Mouse (Mus musculus) kidney, postnatal 4 days (tissue): ENCODE data around the gene Pes1.

Experiments used
- DNase-seq, 2 experiments: peaks; one replicate each; pipeline ENCODE4 v3.0.0; 2021; ENCODE audit warnings: mixed read lengths in 2 of 2

Gene Pes1

GRCm38 (mm10) chr11:3964416-3965172 lies 819 bp downstream of the Pes1 start:
- DNase-seq: no peak

- peak in 1 of 2 experiments; percentile 40 for DNase-seq
These were observed 6.1 kb downstream of the Pes1 start for GRCm38 (mm10) chr11:3969837-3970236.

- DNase-seq: no peak
These were observed 6.6 kb downstream of the Pes1 start for GRCm38 (mm10) chr11:3970361-3970760.

GRCm38 (mm10) chr11:3973081-3973480 lies 9.3 kb downstream of the Pes1 start:
- no peak for DNase-seq

GRCm38 (mm10) chr11:3974311-3974710 lies 10.5 kb downstream of the Pes1 start:
- no peak for DNase-seq

- no peak for DNase-seq
These were observed 12.9 kb downstream of the Pes1 start, which contains the start of gene 4930556J24Rik for GRCm38 (mm10) chr11:3976678-3977077. TSS of gene 4930556J24Rik (minus strand) at chr11:3976778.

- DNase-seq: no peak
These were observed 14.6 kb downstream of the Pes1 start for GRCm38 (mm10) chr11:3978421-3978820.

- DNase-seq: no peak
These were observed 17.8 kb downstream of the Pes1 start for GRCm38 (mm10) chr11:3981536-3981935.

- DNase-seq: peak in 1 of 2 experiments; percentile 44
These were observed 18.8 kb downstream of the Pes1 start for GRCm38 (mm10) chr11:3982275-3983209.

GRCm38 (mm10) chr11:3983291-3983862 lies 19.6 kb downstream of the Pes1 start, which contains the start of gene Gal3st1:
TSS of gene Gal3st1 (plus strand) at chr11:3983636.
- DNase-seq: peak; percentile 45 to 72

- peak; percentile 36 to 63 for DNase-seq
These were observed 20.3 kb downstream of the Pes1 start for GRCm38 (mm10) chr11:3983863-3984745.

GRCm38 (mm10) chr11:3989748-3990147 lies 26.0 kb downstream of the Pes1 start:
- DNase-seq: peak in 1 of 2 experiments; percentile 28

- DNase-seq: no peak
These were observed 29.4 kb downstream of the Pes1 start for GRCm38 (mm10) chr11:3993132-3993531.

GRCm38 (mm10) chr11:3993914-3994313 lies 30.1 kb downstream of the Pes1 start:
- DNase-seq: no peak

- DNase-seq: no peak
These were observed 31.7 kb downstream of the Pes1 start for GRCm38 (mm10) chr11:3995511-3995910.

- DNase-seq: no peak
These were observed 33.1 kb downstream of the Pes1 start for GRCm38 (mm10) chr11:3996840-3997239.

GRCm38 (mm10) chr11:3997978-3998720 lies 34.4 kb downstream of the Pes1 start:
- DNase-seq: peak; percentile 35 to 55

- DNase-seq: no peak
These were observed 35.8 kb downstream of the Pes1 start for GRCm38 (mm10) chr11:3999547-3999946.

GRCm38 (mm10) chr11:4001603-4002002 lies 37.8 kb downstream of the Pes1 start:
- DNase-seq: peak; percentile 83 to 84

GRCm38 (mm10) chr11:4005220-4005805 lies 41.5 kb downstream of the Pes1 start:
- no peak for DNase-seq

GRCm38 (mm10) chr11:4006462-4006861 lies 42.7 kb downstream of the Pes1 start:
- no peak for DNase-seq
